Mouse (Mus musculus) CH12.LX (cell line): ENCODE measurements around the gene Slc7a11. TPM values are rescaled to one million over a fixed set of nuclear protein-coding genes. Genes with fewer than 3 reads are reported as not detected.

Experiments
- DNase-seq: peaks from one replicate; pipeline ENCODE4 v3.0.0-alpha.2; 2013; ENCODE audit errors: extremely low read depth
- H3K27ac ChIP-seq: 2 replicates; pipeline ENCODE4 v1.5.1; 2012; ENCODE audit warnings: low read depth, mild to moderate bottlenecking, control low read depth, moderate library complexity; ENCODE audit not compliant: insufficient read depth
- H3K27me3 ChIP-seq: replicated peaks from 2 replicates; pipeline ENCODE3; 2012; ENCODE audit warnings: inconsistent platforms
- H3K36me3 ChIP-seq, 2 experiments: replicated peaks in 1 of 2; 2 replicates each; pipeline versions ENCODE3 to v1.6.1; 2012; ENCODE audit warnings: inconsistent platforms in 1 of 2, low read length in 1 of 2, mild to moderate bottlenecking in 1 of 2, mixed read lengths in 1 of 2, moderate library complexity in 1 of 2; ENCODE audit not compliant: control insufficient read depth in 1 of 2, insufficient read depth in 1 of 2
- H3K4me1 ChIP-seq, 2 experiments: 2 replicates each; pipeline ENCODE4 v1.6.1; 2012; ENCODE audit warnings: inconsistent platforms in 1 of 2, moderate library complexity in 1 of 2; ENCODE audit not compliant: insufficient read depth in 2 of 2, control insufficient read depth in 1 of 2
- H3K4me2 ChIP-seq: 2 replicates; pipeline ENCODE4 v1.6.1; 2012; ENCODE audit warnings: low read depth, mild to moderate bottlenecking, control low read depth; ENCODE audit not compliant: poor library complexity, insufficient read depth, severe bottlenecking
- H3K4me3 ChIP-seq, 3 experiments: fragments of 150-350 bp in 1 of 3; sonication (generic) in 1 of 3; replicated peaks in 1 of 3; 2 replicates each; pipeline versions ENCODE3 to v1.5.1; 2011 to 2012; ENCODE audit warnings: low read depth in 2 of 3, low read length in 2 of 3, mild to moderate bottlenecking in 2 of 3, moderate library complexity in 2 of 3, control low read depth in 1 of 3, improper control_type of control experiment in 1 of 3, inconsistent platforms in 1 of 3, mixed read lengths in 1 of 3; ENCODE audit not compliant: poor library complexity in 1 of 3
- H3K79me2 ChIP-seq: replicated peaks from 2 replicates; pipeline ENCODE4 v1.6.1; 2012; ENCODE audit warnings: mild to moderate bottlenecking, moderate library complexity; ENCODE audit not compliant: control insufficient read depth, poor library complexity, insufficient read depth, severe bottlenecking; ENCODE audit errors: extremely low read depth
- H3K9ac ChIP-seq: 2 replicates; pipeline ENCODE4 v1.6.1; 2012; ENCODE audit warnings: low read depth, mild to moderate bottlenecking, control low read depth, moderate library complexity; ENCODE audit not compliant: insufficient read depth
- H3K9me3 ChIP-seq: replicated peaks from 2 replicates; pipeline ENCODE3; 2012; ENCODE audit warnings: low read length, inconsistent platforms, mixed read lengths
- BHLHE40 ChIP-seq: IDR thresholded peaks from 2 replicates; pipeline ENCODE4 v1.6.1; 2011; ENCODE audit warnings: mild to moderate bottlenecking, low read depth, low read length, improper control_type of control experiment
- CHD1 ChIP-seq: IDR thresholded peaks from 2 replicates; pipeline ENCODE4 v1.6.1; 2012; ENCODE audit warnings: low read depth, low read length, improper control_type of control experiment, inconsistent platforms
- CHD2 ChIP-seq: IDR thresholded peaks from 2 replicates; pipeline ENCODE4 v1.6.1; 2011; ENCODE audit warnings: low read length, improper control_type of control experiment
- ELF1 ChIP-seq: IDR thresholded peaks from 2 replicates; pipeline ENCODE4 v1.6.1; 2014; ENCODE audit warnings: low read depth, mild to moderate bottlenecking, inconsistent platforms, low read length, improper control_type of control experiment
- ETS1 ChIP-seq: conservative IDR thresholded peaks from 2 replicates; pipeline ENCODE4 v1.6.1; 2012; ENCODE audit warnings: low read depth, mild to moderate bottlenecking, inconsistent platforms, low read length, improper control_type of control experiment, moderate library complexity
- GABPA ChIP-seq: IDR thresholded peaks from 2 replicates; pipeline ENCODE4 v1.6.1; 2012; ENCODE audit warnings: low read depth, low read length, improper control_type of control experiment, inconsistent platforms; ENCODE audit not compliant: insufficient replicate concordance
- IRF4 ChIP-seq: IDR thresholded peaks from 2 replicates; pipeline ENCODE4 v1.6.1; 2014; ENCODE audit warnings: low read depth, mild to moderate bottlenecking, inconsistent platforms, low read length, improper control_type of control experiment
- JUN ChIP-seq: IDR thresholded peaks from 2 replicates; pipeline ENCODE4 v1.6.1; 2011; ENCODE audit warnings: low read depth, mild to moderate bottlenecking, low read length, improper control_type of control experiment, moderate library complexity; ENCODE audit not compliant: insufficient read depth
- JUND ChIP-seq: conservative IDR thresholded peaks from 2 replicates; pipeline ENCODE4 v1.6.1; 2011; ENCODE audit warnings: low read depth, low read length, improper control_type of control experiment
- KAT2A ChIP-seq: IDR thresholded peaks from 2 replicates; pipeline ENCODE4 v1.6.1; 2012; ENCODE audit warnings: low read length, improper control_type of control experiment, inconsistent platforms; ENCODE audit not compliant: insufficient replicate concordance
- MAZ ChIP-seq: IDR thresholded peaks from 2 replicates; pipeline ENCODE4 v1.6.1; 2012; ENCODE audit warnings: low read depth, mild to moderate bottlenecking, inconsistent platforms, low read length, improper control_type of control experiment, moderate library complexity
- MEF2A ChIP-seq: IDR thresholded peaks from 2 replicates; pipeline ENCODE4 v1.6.1; 2014; ENCODE audit warnings: low read depth, mild to moderate bottlenecking, inconsistent platforms, low read length, improper control_type of control experiment, borderline replicate concordance
- MXI1 ChIP-seq: IDR thresholded peaks from 2 replicates; pipeline ENCODE4 v1.6.1; 2011; ENCODE audit warnings: mild to moderate bottlenecking, low read depth, low read length, improper control_type of control experiment
- NRF1 ChIP-seq: IDR thresholded peaks from 2 replicates; pipeline ENCODE4 v1.6.1; 2014; ENCODE audit warnings: low read depth, mild to moderate bottlenecking, inconsistent platforms, low read length, improper control_type of control experiment, moderate library complexity
- RCOR1 ChIP-seq: conservative IDR thresholded peaks from 2 replicates; pipeline ENCODE4 v1.6.1; 2012; ENCODE audit warnings: low read depth, mild to moderate bottlenecking, inconsistent platforms, low read length, improper control_type of control experiment
- SIN3A ChIP-seq: IDR thresholded peaks from 2 replicates; pipeline ENCODE4 v1.6.1; 2012; ENCODE audit warnings: low read length, improper control_type of control experiment, inconsistent platforms
- UBTF ChIP-seq: IDR thresholded peaks from 2 replicates; pipeline ENCODE4 v1.6.1; 2012; ENCODE audit warnings: low read depth, mild to moderate bottlenecking, inconsistent platforms, low read length, improper control_type of control experiment, moderate library complexity
- USF1 ChIP-seq: IDR thresholded peaks from 2 replicates; pipeline ENCODE4 v1.6.1; 2014; ENCODE audit warnings: low read depth, mild to moderate bottlenecking, inconsistent platforms, low read length, improper control_type of control experiment
- USF2 ChIP-seq: conservative IDR thresholded peaks from 2 replicates; pipeline ENCODE4 v1.6.1; 2011; ENCODE audit warnings: low read depth, low read length, improper control_type of control experiment
- ZKSCAN1 ChIP-seq: IDR thresholded peaks from 2 replicates; pipeline ENCODE4 v1.6.1; 2012; ENCODE audit warnings: low read depth, inconsistent platforms, low read length, improper control_type of control experiment, borderline replicate concordance
- dilution Hi-C: fragments of 300-500 bp; cut with MboI; formaldehyde crosslinking; loops from 2 replicates; pipeline ENCODE4 v1.14.3; 2020; ENCODE audit warnings: low sequenced_read_pairs; ENCODE audit not compliant: extremely low pct_unique_long_range_greater_than_20kb, extremely low pct_ligation_motif_present
- in situ Hi-C: fragments of 300-500 bp; cut with MboI; formaldehyde crosslinking; loops from 3 replicates; pipeline ENCODE4 v1.14.3; 2019; ENCODE audit warnings: low sequenced_read_pairs, low pct_ligation_motif_present, low pct_unique_long_range_greater_than_20kb, mixed read lengths
- polyA plus RNA-seq: library from polyadenylated mRNA; unstranded; fragments of >175 nt; gene quantifications from 2 replicates; pipeline ENCODE4 v1.2.1, GENCODE M21; 2012; ENCODE audit warnings: low read depth; ENCODE audit not compliant: insufficient read length
- total RNA-seq, 2 experiments: library from RNA; depleted of rRNA; stranded (reverse); fragments of 300-350 nt in 1 of 2; fragments of >200 nt in 1 of 2; gene quantifications; 2 replicates each; pipeline ENCODE4 v1.2.3; 2012 to 2014

Gene Slc7a11
- total and polyA plus RNA-seq, 3 experiments, result 0.13 to 0.37 TPM; not detected in 1

DNA sequence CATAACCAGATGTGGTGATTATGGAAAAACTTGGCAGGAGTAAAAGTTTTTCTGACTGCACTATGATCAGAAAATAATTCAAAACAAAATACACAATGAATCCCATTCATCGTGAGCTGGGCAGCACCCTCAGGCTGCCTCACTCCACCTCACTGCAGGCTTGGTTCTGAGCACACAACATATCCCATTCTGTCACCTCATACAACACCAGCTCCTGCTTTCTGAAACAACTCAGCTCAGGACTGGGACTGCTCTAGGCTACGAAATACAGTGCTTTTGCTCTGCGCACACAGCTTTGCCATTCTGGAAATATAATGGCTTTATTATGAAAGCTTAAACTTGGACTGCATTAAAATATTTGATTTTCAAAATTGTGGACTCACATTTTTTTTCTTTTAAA is 79.8 kb downstream of the Slc7a11 start:
- H3K36me3 ChIP-seq, result no peaks in the 10 kb centered on the region
- no peak overlapping the region for H3K4me2 ChIP-seq
- H3K79me2 ChIP-seq, result no peaks in the 10 kb centered on the region
- in situ Hi-C loops, result no loop called here
- H3K27me3 ChIP-seq, result no peaks in the 10 kb centered on the region
- no peak for DNase-seq
- H3K4me1 ChIP-seq, result no peaks in the 10 kb centered on the region
- TF ChIP-seq ZKSCAN1, result no peak
- TF ChIP-seq USF1, result no peak
- no peak for TF ChIP-seq MXI1
- TF ChIP-seq BHLHE40, result no peak
- TF ChIP-seq SIN3A, result no peak
- TF ChIP-seq GABPA, result no peak
- TF ChIP-seq JUND, result no peak
- TF ChIP-seq KAT2A, result no peak
- TF ChIP-seq JUN, result no peak
- TF ChIP-seq RCOR1, result no peak
- no peak for TF ChIP-seq NRF1
- H3K9ac ChIP-seq, result no peak overlapping the region
- dilution Hi-C loops, result no loop called here
- no peak overlapping the region for H3K4me3 ChIP-seq
- H3K27ac ChIP-seq, result no peak overlapping the region
- peaks cover 22% of the 10 kb centered on the region for H3K9me3 ChIP-seq

DNA sequence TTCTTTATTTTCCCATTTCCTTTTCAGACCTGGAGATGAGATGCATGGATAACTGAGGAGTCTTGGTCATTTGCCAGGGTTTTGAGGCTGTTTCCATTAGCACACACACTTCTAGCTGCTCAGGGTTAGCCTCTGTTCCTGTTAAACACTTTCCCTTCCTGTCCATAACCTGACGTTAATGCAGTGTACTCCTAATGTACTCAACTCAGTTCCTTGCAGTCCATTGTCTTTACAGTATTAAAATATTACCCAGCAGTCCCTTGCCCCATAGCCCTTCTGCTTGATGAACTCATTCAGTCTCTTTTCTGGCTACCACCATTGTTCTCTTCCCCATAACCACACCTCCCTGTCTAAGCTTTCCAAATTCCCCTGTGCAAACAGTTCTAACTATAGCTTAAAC is 96.3 kb downstream of the Slc7a11 start:
- no peak overlapping the region for H3K27ac ChIP-seq
- in situ Hi-C loops, result no loop called here

DNA sequence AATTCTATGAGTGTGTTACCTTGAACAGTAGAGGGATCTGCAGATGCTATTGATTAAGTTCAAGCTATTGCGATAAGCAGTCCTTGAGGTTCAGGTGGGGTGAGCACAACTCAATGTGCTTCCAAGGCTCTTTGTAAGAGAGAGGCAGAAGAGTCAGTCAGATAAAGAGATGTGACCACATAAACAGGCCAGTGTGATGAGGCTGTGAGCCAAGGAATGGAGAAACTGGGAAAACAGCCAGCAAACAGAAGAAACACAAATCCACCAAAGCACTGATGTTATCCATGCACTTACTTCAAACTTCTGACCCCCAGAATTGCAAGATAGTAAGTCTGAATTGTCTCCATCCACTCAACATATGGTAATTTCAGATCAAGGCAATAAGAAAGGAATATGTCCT is 99.0 kb downstream of the Slc7a11 start:
- TF ChIP-seq USF2 (no peak), JUN (no peak), RCOR1 (no peak), UBTF (no peak), MAZ (no peak), ETS1 (no peak), CHD1 (no peak), SIN3A (no peak), ZKSCAN1 (no peak), IRF4 (no peak), CHD2 (no peak)
- Histone ChIP-seq H3K79me2 (no peaks in the 10 kb centered on the region), H3K4me1 (no peaks in the 10 kb centered on the region), H3K36me3 (no peaks in the 10 kb centered on the region), H3K27me3 (no peaks in the 10 kb centered on the region), H3K4me3 (no peak overlapping the region), H3K9me3 (peaks cover 46% of the 10 kb centered on the region), H3K9ac (no peak overlapping the region), H3K27ac (no peak overlapping the region), H3K4me2 (no peak overlapping the region)
- no peak for DNase-seq
- dilution Hi-C loops, result no loop called here
- in situ Hi-C loops, result no loop called here

More for the DNA sequence above, 96.3 kb downstream of the Slc7a11 start:
- dilution Hi-C loops, result no loop called here
- no peak for DNase-seq
- Histone ChIP-seq H3K4me1 (no peaks in the 10 kb centered on the region), H3K27me3 (no peaks in the 10 kb centered on the region), H3K79me2 (no peaks in the 10 kb centered on the region), H3K9ac (no peak overlapping the region), H3K9me3 (peaks cover 43% of the 10 kb centered on the region), H3K4me2 (no peak overlapping the region), H3K36me3 (no peaks in the 10 kb centered on the region), H3K4me3 (no peak overlapping the region)
- TF ChIP-seq UBTF, result no peak
- no peak for TF ChIP-seq CHD2
- TF ChIP-seq ELF1, result no peak
- no peak for TF ChIP-seq SIN3A
- no peak for TF ChIP-seq MEF2A
